Mouse (Mus musculus) thymus, postnatal 14 days (tissue): ENCODE measurements around the gene Gm16253.
A peak's percentile ranks its signal among the peaks of the same experiment; 100 is the strongest.
"Not testable (repeated sequence)": the region's sequence is repeated elsewhere in the genome, so short reads cannot be mapped to it uniquely, and the experiment has no call there.

Experiments
- DNase-seq: peaks from one replicate; pipeline ENCODE4 v3.0.0; 2021

The Gm16253 gene

DNA sequence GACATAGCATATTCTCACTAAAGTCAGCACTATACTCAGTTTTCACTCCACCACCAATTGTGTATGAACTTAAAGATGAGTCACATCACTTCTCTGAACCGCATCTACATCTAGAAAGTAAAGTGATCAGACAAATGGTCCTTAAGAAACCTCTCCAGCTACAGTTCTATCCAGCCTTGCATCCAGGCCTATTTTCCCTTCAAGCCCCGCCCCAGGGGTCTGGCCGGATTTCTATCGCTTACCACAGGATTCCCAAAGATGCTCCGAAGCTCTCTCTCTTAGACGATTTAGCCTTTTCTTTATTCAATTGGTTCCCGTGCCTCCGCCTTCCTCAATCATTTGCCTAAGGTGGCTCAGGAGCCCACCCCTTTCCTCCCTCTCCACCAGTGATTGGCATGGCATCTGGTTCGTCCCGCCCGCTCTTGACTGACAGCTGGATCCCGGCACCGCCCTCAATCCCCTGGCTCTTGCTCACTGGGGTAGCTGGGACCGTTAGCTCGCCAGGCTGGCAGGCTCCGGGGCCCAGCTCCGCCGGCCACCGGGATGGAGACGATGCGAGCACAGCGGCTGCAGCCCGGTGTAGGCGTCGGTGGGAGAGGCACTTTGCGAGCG, 24.0 kb downstream of the Gm16253 start, which contains the start of gene Lix1l:
Gene Lix1l (plus strand): TSS at position 511 of the 612 bp plus-strand sequence.
- DNase-seq: peak; percentile 92

GRCm38 (mm10) chr3:96601251-96601787, 24.5 kb downstream of the Gm16253 start:
- DNase-seq: no peak

DNA sequence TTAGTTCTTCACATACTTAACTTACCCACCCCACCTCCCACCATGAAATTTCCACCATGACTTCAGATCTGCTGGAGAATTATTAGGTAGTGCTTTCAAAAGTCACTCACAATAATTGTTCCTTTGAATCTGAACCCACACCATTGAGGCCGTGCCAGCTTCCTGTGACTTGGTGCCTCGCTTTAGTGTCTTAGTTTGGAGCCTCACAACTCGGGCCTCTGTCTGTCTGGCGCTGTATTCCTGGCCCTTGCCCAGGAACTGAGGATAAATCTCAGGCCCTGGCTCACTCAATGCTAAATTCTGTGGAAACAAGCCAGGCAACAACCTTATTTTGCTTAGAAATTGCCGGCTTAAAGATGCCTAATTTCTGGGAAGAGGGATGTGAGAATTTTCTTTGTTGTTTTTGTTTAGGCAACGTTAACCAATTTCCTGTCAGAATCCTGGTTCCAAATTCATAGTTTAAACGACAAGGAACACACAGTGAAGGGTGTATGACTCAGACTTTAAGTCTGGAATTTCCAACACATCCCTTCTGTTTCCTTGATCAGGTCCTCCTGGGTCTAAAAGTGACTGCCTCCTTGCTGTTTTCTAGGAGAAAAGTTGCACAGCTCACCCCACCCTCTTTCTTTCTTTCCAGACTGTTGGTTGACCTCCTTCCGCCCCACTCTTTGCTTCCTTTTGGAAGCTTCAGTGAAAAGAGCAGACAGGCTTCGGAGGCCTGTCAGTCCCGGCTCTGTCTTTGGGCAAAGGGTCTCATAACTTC, 25.3 kb downstream of the Gm16253 start:
- no peak for DNase-seq

- DNase-seq: no peak
Measured at GRCm38 (mm10) chr3:96602704-96603084, 25.9 kb downstream of the Gm16253 start.

- no peak for DNase-seq
Measured at GRCm38 (mm10) chr3:96603311-96603710, 26.5 kb downstream of the Gm16253 start.

DNA sequence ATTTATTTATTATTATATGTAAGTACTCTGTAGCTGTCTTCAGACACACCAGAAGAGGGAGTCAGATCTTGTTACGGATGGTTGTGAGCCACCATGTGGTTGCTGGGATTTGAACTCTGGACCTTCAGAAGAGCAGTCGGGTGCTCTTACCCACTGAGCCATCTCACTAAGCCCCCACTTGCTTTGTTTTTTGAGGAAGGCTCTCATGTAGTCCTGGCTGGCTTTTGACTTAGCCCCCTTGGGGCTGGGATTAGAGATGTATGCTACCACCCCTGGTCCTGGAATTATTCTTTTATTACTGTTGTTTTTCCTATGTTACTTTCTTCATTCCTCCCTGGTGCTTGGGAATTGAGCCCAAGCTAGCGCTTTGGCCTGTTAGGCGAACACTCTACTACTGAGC, 29.2 kb downstream of the Gm16253 start:
- not testable (repeated sequence) for DNase-seq

- DNase-seq: no peak
Measured at GRCm38 (mm10) chr3:96606618-96607017, 29.8 kb downstream of the Gm16253 start.

DNA sequence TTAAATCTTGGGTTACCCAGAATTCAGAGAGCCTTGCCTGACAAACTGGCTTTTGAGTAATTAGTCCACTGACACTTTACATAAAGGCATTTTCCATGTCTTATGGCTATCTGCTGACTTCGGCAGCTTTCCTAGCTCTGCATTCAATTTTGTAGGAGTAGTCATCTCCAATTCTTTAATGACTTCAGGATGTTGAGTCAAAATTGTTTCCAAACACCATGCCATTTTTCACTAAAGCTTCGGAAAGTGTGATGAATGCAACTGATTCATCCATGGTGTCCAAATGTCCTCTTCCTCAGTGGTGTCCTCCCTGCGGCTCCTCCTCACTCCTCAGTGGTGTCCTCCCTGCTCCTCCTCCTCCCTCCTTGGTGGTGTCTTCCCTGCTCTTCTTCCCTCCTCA, 41.2 kb downstream of the Gm16253 start:
- no peak for DNase-seq

DNA sequence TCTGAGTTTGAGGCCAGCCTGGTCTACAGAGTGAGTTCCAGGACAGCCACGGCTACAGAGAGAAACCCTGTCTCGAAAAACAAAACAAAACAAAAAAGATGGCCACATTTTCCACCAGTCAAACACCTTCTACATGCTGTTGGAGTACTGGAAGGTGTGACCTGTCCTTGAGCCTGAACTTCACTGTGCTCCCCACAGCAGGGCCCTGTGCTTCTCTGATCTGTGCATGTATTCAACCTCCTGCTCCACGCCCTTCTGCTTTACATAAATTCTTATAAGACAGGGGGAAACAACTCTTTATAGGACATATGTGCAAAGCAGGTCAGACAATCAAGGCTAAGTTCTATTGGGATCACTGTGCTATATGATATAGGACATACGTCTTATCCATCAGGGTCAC, 46.4 kb downstream of the Gm16253 start:
- no peak for DNase-seq

DNA sequence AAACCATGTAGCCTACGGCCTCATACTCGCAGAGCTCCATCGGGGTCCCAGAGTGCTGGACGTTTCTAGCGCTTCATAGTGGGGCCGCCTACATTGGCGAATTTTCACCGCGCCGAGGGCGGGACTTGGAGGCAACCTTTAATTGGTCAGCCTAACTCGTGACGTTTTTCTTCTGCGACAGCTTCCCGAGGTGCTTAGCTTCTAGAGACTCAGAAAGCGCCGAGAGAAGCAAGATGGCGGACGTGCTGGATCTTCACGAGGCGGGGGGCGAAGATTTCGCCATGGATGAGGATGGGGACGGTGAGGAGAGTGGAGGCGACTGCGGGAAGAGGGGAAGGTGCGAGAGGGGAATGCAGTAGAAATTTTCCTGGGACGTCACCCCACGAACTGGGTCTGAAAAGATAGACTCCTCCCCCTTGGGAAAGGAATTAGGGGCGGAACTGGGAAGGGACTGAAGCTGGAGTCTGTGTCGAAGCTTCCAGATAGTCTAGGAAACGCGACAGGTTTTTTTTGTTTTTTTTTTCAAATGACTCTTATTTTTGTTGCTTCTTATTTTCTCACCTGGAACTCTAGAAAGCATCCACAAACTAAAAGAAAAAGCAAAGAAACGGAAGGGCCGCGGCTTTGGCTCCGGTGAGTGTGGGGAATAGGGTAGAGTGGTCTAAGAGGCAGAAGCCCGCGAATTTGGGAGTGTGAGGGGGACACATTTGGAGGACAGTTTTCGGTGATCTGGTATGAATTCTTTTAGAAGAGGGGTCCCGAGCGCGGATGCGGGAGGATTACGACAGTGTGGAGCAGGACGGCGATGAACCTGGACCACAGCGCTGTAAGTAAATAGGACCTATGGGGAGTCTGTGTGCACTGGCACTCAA, 53.2 kb downstream of the Gm16253 start, which contains the start of gene Rbm8a:
Gene Rbm8a (plus strand): TSS at position 205 of the 872 bp plus-strand sequence.
- DNase-seq: peak; percentile 95
